In the genomic region with DNA sequence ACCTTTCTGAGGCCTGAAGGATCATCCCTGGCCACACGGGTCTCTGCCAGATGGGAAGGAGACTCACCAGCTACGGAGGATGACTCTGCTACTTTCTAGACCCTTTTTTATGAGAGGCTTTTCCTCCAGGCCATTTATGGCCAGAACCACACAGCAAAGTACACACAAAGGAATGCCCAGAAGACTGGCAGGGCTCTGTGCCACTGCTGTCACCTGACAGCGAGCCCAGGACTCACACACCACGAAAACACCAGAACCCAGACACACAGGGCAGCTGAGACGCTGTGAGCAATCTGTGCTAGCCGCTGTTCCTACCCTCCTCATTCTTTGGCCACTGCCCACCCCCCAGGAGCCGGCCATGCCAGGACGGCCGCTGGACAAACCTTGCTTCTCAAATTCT, we compare ENCODE assay signal across 19 mouse cellular contexts.
DNase-seq lines count a peak whose midpoint lies in the region; ATAC-seq and TF ChIP-seq lines count a peak whose summit lies in the region.
"Had no signal": no experiment of that assay in that cellular context is flagged by ENCODE, and none has a peak within 500 bp of the region (broad histone marks: within the 10 kb centered on the region; RNA-seq: fewer than 3 reads in every experiment).

No protein-coding gene starts in this region.

- no peak overlapping the region for H3K4me3 ChIP-seq in heart, embryonic 13.5 days
- no peak overlapping the region for H3K4me3 ChIP-seq in cortical plate, adult 2 months (ENCODE audit: insufficient read depth, low read length)
- H3K4me3 ChIP-seq: forebrain, embryonic 15.5 days; gastrocnemius, adult 2 months; limb, embryonic 15.5 days; neural tube, embryonic 13.5 days had no signal

- CTCF ChIA-PET in Patski (lab: Charles Lee): interaction anchor here (1.2 kb wide), 1 partner anchor 23 kb away, joined by 3 read pairs; no protein-coding TSS in a partner anchor

- H3K4me1 ChIP-seq in heart, embryonic 13.5 days: peaks cover 15% of the 10 kb centered on the region
- peaks cover 16% of the 10 kb centered on the region for H3K4me1 ChIP-seq in cortical plate, adult 2 months (ENCODE audit: control insufficient read depth, insufficient read depth, low read length)
- H3K4me1 ChIP-seq: forebrain, embryonic 15.5 days; limb, embryonic 15.5 days; neural tube, embryonic 13.5 days had no signal

- TF ChIP-seq POLR2A in cortical plate, adult 2 months (IDR thresholded peaks at IDR 0.05; ENCODE audit: extremely low read depth, insufficient read depth, low read length): no peak

- H3K9me3 ChIP-seq in heart, embryonic 13.5 days: no peaks in the 10 kb centered on the region
- H3K9me3 ChIP-seq: forebrain, embryonic 15.5 days; limb, embryonic 15.5 days; neural tube, embryonic 13.5 days had no signal

- 76% methylated on average over 9 of the region's 9 CpGs for WGBS in heart, embryonic 13.5 days

- no peak for ATAC-seq in heart, embryonic 13.5 days (ENCODE audit: extremely low read depth, insufficient number of reproducible peaks, low FRiP score, low TSS enrichment)
- ATAC-seq in Patski: peak; percentile 32
- ATAC-seq: activated CD4-positive, CD25-positive, alpha-beta regulatory T cell, adult 4 months; forebrain, embryonic 15.5 days; inflammation-experienced regulatory T-cells, adult 6 months had no signal

- no peaks in the 10 kb centered on the region for H3K27me3 ChIP-seq in heart, embryonic 13.5 days (replicated peaks)
- no peaks in the 10 kb centered on the region for H3K27me3 ChIP-seq in Patski
- H3K27me3 ChIP-seq: forebrain, embryonic 15.5 days; limb, embryonic 15.5 days; neural tube, embryonic 13.5 days had no signal

- in situ Hi-C loops in Patski (cut with MboI; ENCODE audit: low pct_unique_long_range_greater_than_20kb): no loop called here

- TF ChIP-seq CTCF in Patski (IDR thresholded peaks at IDR 0.05): no peak
- TF ChIP-seq CTCF in cortical plate, adult 2 months (IDR thresholded peaks at IDR 0.05; ENCODE audit: extremely low read depth, insufficient read depth, low read length): no peak

- no peak for DNase-seq in heart, postnatal 36 days
- DNase-seq in left cerebral cortex, postnatal 4 days: peak; percentile 32
- no peak for DNase-seq in left cerebral cortex, postnatal 36 days (ENCODE audit: low spot score in 2 of 2)
- DNase-seq in Patski (ENCODE audit: low read depth, low spot score): no peak
- no peak for DNase-seq in B cell, adult 2 months
- DNase-seq in lung, postnatal 4 days: no peak
- DNase-seq: kidney, postnatal 10 days; lung, adult 2 months; retina, postnatal 1 day; thymus, postnatal 36 days had no signal

- no peaks in the 10 kb centered on the region for H3K36me3 ChIP-seq in heart, embryonic 13.5 days
- H3K36me3 ChIP-seq: forebrain, embryonic 15.5 days; limb, embryonic 15.5 days had no signal

- H3K9ac ChIP-seq in heart, embryonic 13.5 days: no peak overlapping the region
- H3K9ac ChIP-seq: forebrain, embryonic 15.5 days; limb, embryonic 15.5 days; neural tube, embryonic 13.5 days had no signal

- POLR2A ChIA-PET in Patski (lab: Charles Lee): no interaction called here

- intact Hi-C loops in heart, postnatal 36 days (cut with DNase I): no loop called here
- intact Hi-C loops in left cerebral cortex, postnatal 4 days (cut with DNase I): no loop called here
- intact Hi-C loops in left cerebral cortex, postnatal 36 days (cut with DNase I): no loop called here

- H3K27ac ChIP-seq in heart, embryonic 13.5 days (replicated peaks): peak overlapping the region; percentile 37; the same call in 1 of the 2 replicates
- peak overlapping the region; percentile 82 for H3K27ac ChIP-seq in cortical plate, adult 2 months (ENCODE audit: insufficient read depth, low read length)
- H3K27ac ChIP-seq: forebrain, embryonic 15.5 days; gastrocnemius, adult 2 months; limb, embryonic 15.5 days; neural tube, embryonic 13.5 days had no signal

- no peak overlapping the region for H3K4me2 ChIP-seq in heart, embryonic 13.5 days
- H3K4me2 ChIP-seq: forebrain, embryonic 15.5 days; heart, embryonic 11.5 days; limb, embryonic 15.5 days; neural tube, embryonic 13.5 days had no signal
